10 mouse cellular contexts compared by ENCODE assay signal in genomic region chr6:117932325-117933051, GRCm38 (mm10). TPM values are rescaled to one million over a fixed set of nuclear protein-coding genes. Genes with fewer than 3 reads are reported as not detected.
DNase-seq lines count a peak whose midpoint lies in the region; ATAC-seq and TF ChIP-seq lines count a peak whose summit lies in the region.
"Had no signal": no experiment of that assay in that cellular context is flagged by ENCODE, and none has a peak within 500 bp of the region (broad histone marks: within the 10 kb centered on the region; RNA-seq: fewer than 3 reads in every experiment).

No protein-coding gene starts in this region.

- H3K27ac ChIP-seq in forebrain, postnatal 0 days (ENCODE audit: low read depth, low read length) = no peak overlapping the region
- no peak overlapping the region for H3K27ac ChIP-seq in forebrain, embryonic 10.5 days
- no peak overlapping the region for H3K27ac ChIP-seq in kidney, postnatal 0 days
- no peak overlapping the region for H3K27ac ChIP-seq in forebrain, embryonic 13.5 days

- H3K9me3 ChIP-seq in forebrain, postnatal 0 days (ENCODE audit: low read length) = no peaks in the 10 kb centered on the region
- no peaks in the 10 kb centered on the region for H3K9me3 ChIP-seq in forebrain, embryonic 10.5 days
- no peaks in the 10 kb centered on the region for H3K9me3 ChIP-seq in kidney, postnatal 0 days (replicated peaks; ENCODE audit: low read length)
- no peaks in the 10 kb centered on the region for H3K9me3 ChIP-seq in forebrain, embryonic 13.5 days (replicated peaks)

- peak; percentile 29; the same call in 1 of the 2 replicates for ATAC-seq in forebrain, postnatal 0 days
- 0 out of 2 replicates have a peak, but pooled peaks have one; percentile 51 for ATAC-seq in kidney, postnatal 0 days (replicated peaks; ENCODE audit: low FRiP score, low read depth)
- ATAC-seq in forebrain, embryonic 13.5 days = no peak

- no peak overlapping the region for H3K4me2 ChIP-seq in forebrain, postnatal 0 days (ENCODE audit: low read depth)
- H3K4me2 ChIP-seq in kidney, postnatal 0 days (ENCODE audit: low read length) = no peak overlapping the region
- no peak overlapping the region for H3K4me2 ChIP-seq in forebrain, embryonic 13.5 days

- DNase-seq in forebrain, postnatal 0 days = peak; percentile 21
- DNase-seq in forebrain, embryonic 10.5 days (ENCODE audit: extremely low spot score, low spot score) = no peak
- peak; percentile 58 for DNase-seq in 416B (ENCODE audit: low read depth)
- peak; percentile 69 for DNase-seq in adrenal gland, postnatal 14 days
- peak; percentile 50 for DNase-seq in kidney, postnatal 0 days (ENCODE audit: low spot score)
- DNase-seq in retina, adult 2 months (ENCODE audit: low read depth, low spot score) = peak; percentile 68
- DNase-seq in ovary, adult 18-20 months (ENCODE audit: low spot score) = no peak

- no peaks in the 10 kb centered on the region for H3K27me3 ChIP-seq in forebrain, postnatal 0 days (ENCODE audit: insufficient read depth, low read length)
- H3K27me3 ChIP-seq in forebrain, embryonic 10.5 days (ENCODE audit: poor library complexity, severe bottlenecking) = no peaks in the 10 kb centered on the region
- no peaks in the 10 kb centered on the region for H3K27me3 ChIP-seq in kidney, postnatal 0 days (ENCODE audit: insufficient read depth, low read length)
- H3K27me3 ChIP-seq in forebrain, embryonic 13.5 days = no peaks in the 10 kb centered on the region

- no peak overlapping the region for H3K4me3 ChIP-seq in forebrain, postnatal 0 days (ENCODE audit: low read depth, low read length)
- H3K4me3 ChIP-seq in forebrain, embryonic 10.5 days = no peak overlapping the region
- H3K4me3 ChIP-seq in kidney, postnatal 0 days (replicated peaks; ENCODE audit: low read depth, low read length) = no peak overlapping the region
- H3K4me3 ChIP-seq in forebrain, embryonic 13.5 days = no peak overlapping the region

- peak; percentile 64 for TF ChIP-seq CTCF in forebrain, postnatal 0 days (IDR thresholded peaks at IDR 0.05; ENCODE audit: low read depth)
- TF ChIP-seq CTCF in kidney, postnatal 0 days (IDR thresholded peaks at IDR 0.05; ENCODE audit: low read depth) = peak; percentile 71

- 0 out of 2 replicates have a peak, but pooled peaks cover 18% of the 10 kb centered on the region for H3K36me3 ChIP-seq in forebrain, postnatal 0 days (ENCODE audit: insufficient read depth)
- H3K36me3 ChIP-seq in forebrain, embryonic 10.5 days (replicated peaks) = peaks cover 32% of the 10 kb centered on the region
- H3K36me3 ChIP-seq in kidney, postnatal 0 days (ENCODE audit: insufficient read depth, low read length) = 0 out of 2 replicates have a peak, but pooled peaks cover 7% of the 10 kb centered on the region
- H3K36me3 ChIP-seq in forebrain, embryonic 13.5 days (ENCODE audit: poor library complexity, severe bottlenecking) = peaks cover 31% of the 10 kb centered on the region

- 57% methylated on average over 11 of the region's 11 CpGs for WGBS in forebrain, postnatal 0 days
- WGBS in forebrain, embryonic 10.5 days = 60% methylated on average over 11 of the region's 11 CpGs
- 53% methylated on average over 11 of the region's 11 CpGs for WGBS in kidney, postnatal 0 days
- WGBS in forebrain, embryonic 13.5 days = 60% methylated on average over 11 of the region's 11 CpGs

- no peaks in the 10 kb centered on the region for H3K4me1 ChIP-seq in forebrain, postnatal 0 days (ENCODE audit: insufficient read depth)
- no peaks in the 10 kb centered on the region for H3K4me1 ChIP-seq in forebrain, embryonic 10.5 days
- H3K4me1 ChIP-seq in kidney, postnatal 0 days (replicated peaks; ENCODE audit: insufficient read depth, low read length) = no peaks in the 10 kb centered on the region; the same call in 1 of the 2 replicates
- H3K4me1 ChIP-seq in forebrain, embryonic 13.5 days = no peaks in the 10 kb centered on the region

- H3K9ac ChIP-seq in forebrain, postnatal 0 days = no peak overlapping the region
- no peak overlapping the region for H3K9ac ChIP-seq in kidney, postnatal 0 days (ENCODE audit: low read depth, low read length)
- H3K9ac ChIP-seq in forebrain, embryonic 13.5 days = no peak overlapping the region

RNA-seq across cellular contexts. Expression of gene Fxyd4, which starts 5.0 kb away (rescaled TPM):
- not detected in 2 replicates for total RNA-seq in forebrain, postnatal 0 days (2014; rRNA removed)
- polyA plus RNA-seq in forebrain, postnatal 0 days (2015; fragmentation: Nextera tagmentation; extraction: Ambion mirVana) = 0.33 and 0.47 TPM in 2 replicates
- 2.0 and 2.5 TPM in 2 replicates for polyA plus RNA-seq in forebrain, embryonic 10.5 days (2016; fragmentation: Nextera tagmentation; extraction: Ambion mirVana)
- total RNA-seq in adrenal gland, postnatal 14 days (2021) = not detected in 2 replicates
- polyA plus RNA-seq in kidney, postnatal 0 days (2015; fragmentation: Nextera tagmentation; extraction: Ambion mirVana) = 193 and 222 TPM in 2 replicates
- 3.0 and 4.1 TPM in 2 replicates for polyA plus RNA-seq in forebrain, embryonic 13.5 days (2015; fragmentation: Nextera tagmentation; extraction: Ambion mirVana)
- total RNA-seq: adrenal gland, adult 18-20 months; left cerebral cortex, postnatal 36 days had no signal

RNA-seq across cellular contexts. Expression of gene Hnrnpf, which starts 32.4 kb away (rescaled TPM):
- 236 TPM in 2 replicates for total RNA-seq in forebrain, postnatal 0 days (2014; rRNA removed)
- 216 and 225 TPM in 2 replicates for polyA plus RNA-seq in forebrain, postnatal 0 days (2015; fragmentation: Nextera tagmentation; extraction: Ambion mirVana)
- 890 and 940 TPM in 2 replicates for polyA plus RNA-seq in forebrain, embryonic 10.5 days (2016; fragmentation: Nextera tagmentation; extraction: Ambion mirVana)
- total RNA-seq in adrenal gland, postnatal 14 days (2021) = 385 and 431 TPM in 2 replicates
- 555 and 598 TPM in 2 replicates for polyA plus RNA-seq in kidney, postnatal 0 days (2015; fragmentation: Nextera tagmentation; extraction: Ambion mirVana)
- 514 and 545 TPM in 2 replicates for polyA plus RNA-seq in forebrain, embryonic 13.5 days (2015; fragmentation: Nextera tagmentation; extraction: Ambion mirVana)

Comparison
In these comparisons a context has a peak if more than half of its experiments do, and no peak if none do; other contexts are left out.
1. DNase-seq: peak in forebrain, postnatal 0 days (single experiment), 416B (single experiment), adrenal gland, postnatal 14 days (single experiment), kidney, postnatal 0 days (single experiment) and retina, adult 2 months (single experiment); none in forebrain, embryonic 10.5 days (single experiment) and ovary, adult 18-20 months (single experiment).
2. RNA of gene Fxyd4, which starts 5.0 kb away (polyA plus RNA-seq): 193 to 222 TPM in kidney, postnatal 0 days; 3.0 to 4.1 TPM in forebrain, embryonic 13.5 days, 2.0 to 2.5 TPM in forebrain, embryonic 10.5 days and 0.33 to 0.47 TPM in forebrain, postnatal 0 days; every median in the first group is over 10 times any median in the second.